Mouse (Mus musculus) megakaryocyte, adult 5-6 weeks (primary cell): ENCODE measurements at regions not wholly inside any gene's neighbourhood (a gene's known extent, or its start where the extent isn't known, plus 50 kb on each side); places are given as distances from the start of the nearest gene placed in this dataset.
A peak's percentile ranks its signal among the peaks of the same experiment; 100 is the strongest.

Experiments
- ATAC-seq: 2 replicates; pipeline ENCODE4 v1.8.0; 2016; ENCODE audit warnings: mild to moderate bottlenecking, inconsistent platforms; ENCODE audit not compliant: poor library complexity, severe bottlenecking

- no peak for ATAC-seq
These were observed 365.4 kb downstream of the Etnk1 start for GRCm38 (mm10) chr6:143532380-143532779.

GRCm38 (mm10) chr6:143535265-143535664 is 368.2 kb downstream of the Etnk1 start:
- ATAC-seq: no peak

GRCm38 (mm10) chr6:143535726-143536125 is 368.7 kb downstream of the Etnk1 start:
- ATAC-seq: no peak

- no peak for ATAC-seq
These were observed 369.7 kb downstream of the Etnk1 start for GRCm38 (mm10) chr6:143536525-143537293.

- no peak for ATAC-seq
These were observed 380.4 kb downstream of the Etnk1 start for GRCm38 (mm10) chr6:143547406-143547903.

- ATAC-seq: no peak
These were observed 387.9 kb downstream of the Etnk1 start for GRCm38 (mm10) chr6:143554946-143555345.

- ATAC-seq: no peak
These were observed 391.2 kb downstream of the Etnk1 start for GRCm38 (mm10) chr6:143558046-143558884.

- no peak for ATAC-seq
These were observed 392.3 kb downstream of the Etnk1 start for GRCm38 (mm10) chr6:143559316-143559715.

- no peak for ATAC-seq
These were observed 394.5 kb downstream of the Etnk1 start for GRCm38 (mm10) chr6:143561316-143562088.

GRCm38 (mm10) chr6:143571356-143572115 is 404.5 kb downstream of the Etnk1 start:
- no peak for ATAC-seq

GRCm38 (mm10) chr6:143579223-143579622 is 412.2 kb downstream of the Etnk1 start:
- ATAC-seq: peak; percentile 75

GRCm38 (mm10) chr6:143589666-143590065 is 422.6 kb downstream of the Etnk1 start:
- no peak for ATAC-seq

GRCm38 (mm10) chr6:143590231-143590630 is 423.2 kb downstream of the Etnk1 start:
- ATAC-seq: no peak

- ATAC-seq: no peak
These were observed 425.5 kb downstream of the Etnk1 start for GRCm38 (mm10) chr6:143592490-143592889.

- no peak for ATAC-seq
These were observed 428.5 kb downstream of the Etnk1 start for GRCm38 (mm10) chr6:143595486-143595885.

- no peak for ATAC-seq
These were observed 430.4 kb downstream of the Etnk1 start for GRCm38 (mm10) chr6:143597414-143597813.

GRCm38 (mm10) chr6:143598916-143599315 is 431.9 kb downstream of the Etnk1 start:
- no peak for ATAC-seq

GRCm38 (mm10) chr6:143609100-143609499 is 442.1 kb downstream of the Etnk1 start:
- ATAC-seq: peak; percentile 90

GRCm38 (mm10) chr6:143612966-143613365 is 445.9 kb downstream of the Etnk1 start:
- ATAC-seq: no peak

GRCm38 (mm10) chr6:143614431-143614987 is 447.5 kb downstream of the Etnk1 start:
- no peak for ATAC-seq
